Mouse (Mus musculus) erythroblast, embryonic 14.5 days (primary cell): ENCODE data around the gene Zfp385b. TPM values are rescaled to one million over a fixed set of nuclear protein-coding genes. Genes with fewer than 3 reads are reported as not detected.

Source experiments
- H3K27me3 ChIP-seq: 2 replicates; pipeline ENCODE4 v1.6.1; 2012; ENCODE audit warnings: inconsistent platforms; ENCODE audit not compliant: control insufficient read depth
- H3K36me3 ChIP-seq: 2 replicates; pipeline ENCODE4 v1.6.1; 2012; ENCODE audit warnings: mild to moderate bottlenecking, inconsistent platforms; ENCODE audit not compliant: control insufficient read depth
- H3K4me1 ChIP-seq: 2 replicates; pipeline ENCODE4 v1.6.1; 2012; ENCODE audit warnings: inconsistent platforms; ENCODE audit not compliant: control insufficient read depth
- H3K4me3 ChIP-seq: replicated peaks from 2 replicates; pipeline ENCODE3; 2012; ENCODE audit warnings: moderate library complexity, mild to moderate bottlenecking, inconsistent platforms
- H3K9me3 ChIP-seq: 2 replicates; pipeline ENCODE4 v1.6.1; 2012; ENCODE audit warnings: low read length, inconsistent platforms, mixed read lengths; ENCODE audit not compliant: control insufficient read depth
- GATA1 ChIP-seq: IDR thresholded peaks from 2 replicates; pipeline ENCODE4 v1.6.1; 2012; ENCODE audit warnings: low read length, inconsistent platforms, mixed read lengths
- TAL1 ChIP-seq: IDR thresholded peaks from 3 replicates; pipeline ENCODE4 v1.6.1; 2012; ENCODE audit warnings: low read length, inconsistent platforms, mixed read lengths
- polyA plus RNA-seq: library from polyadenylated mRNA; stranded (reverse); fragments of >175 nt; gene quantifications from 2 replicates; pipeline ENCODE4 v1.2.3, GENCODE M21; 2012

Zfp385b gene
- polyA plus RNA-seq, 1 experiment: not detected

GRCm38 (mm10) chr2:77409521-77410135 lies 409.8 kb downstream of the Zfp385b start:
- no peaks in the 10 kb centered on the region for H3K9me3 ChIP-seq
- H3K4me1 ChIP-seq: no peaks in the 10 kb centered on the region
- H3K27me3 ChIP-seq: no peaks in the 10 kb centered on the region
- no peaks in the 10 kb centered on the region; the same call in 1 of the 2 replicates for H3K36me3 ChIP-seq
- TF ChIP-seq GATA1 (no peak), TAL1 (no peak)
- no peak overlapping the region for H3K4me3 ChIP-seq

GRCm38 (mm10) chr2:77408972-77409371 lies 410.5 kb downstream of the Zfp385b start:
- no peak for TF ChIP-seq TAL1
- no peak for TF ChIP-seq GATA1
- no peaks in the 10 kb centered on the region for H3K4me1 ChIP-seq
- H3K4me3 ChIP-seq: no peak overlapping the region
- H3K9me3 ChIP-seq: no peaks in the 10 kb centered on the region
- H3K36me3 ChIP-seq: no peaks in the 10 kb centered on the region; the same call in 1 of the 2 replicates
- no peaks in the 10 kb centered on the region for H3K27me3 ChIP-seq

GRCm38 (mm10) chr2:77402329-77402728 lies 417.1 kb downstream of the Zfp385b start:
- H3K36me3 ChIP-seq: no peaks in the 10 kb centered on the region
- H3K4me3 ChIP-seq: no peak overlapping the region
- peaks cover 2% of the 10 kb centered on the region for H3K27me3 ChIP-seq
- no peaks in the 10 kb centered on the region for H3K9me3 ChIP-seq
- H3K4me1 ChIP-seq: no peaks in the 10 kb centered on the region
- no peak for TF ChIP-seq GATA1
- no peak for TF ChIP-seq TAL1

- Histone ChIP-seq H3K36me3 (no peaks in the 10 kb centered on the region), H3K9me3 (no peaks in the 10 kb centered on the region), H3K4me1 (no peaks in the 10 kb centered on the region), H3K4me3 (no peak overlapping the region), H3K27me3 (peaks cover 2% of the 10 kb centered on the region)
- TF ChIP-seq GATA1 (no peak), TAL1 (no peak)
Measured at GRCm38 (mm10) chr2:77401438-77402235, 417.8 kb downstream of the Zfp385b start.

- no peaks in the 10 kb centered on the region for H3K4me1 ChIP-seq
Measured at GRCm38 (mm10) chr2:77393881-77394280, 425.6 kb downstream of the Zfp385b start.

GRCm38 (mm10) chr2:77388186-77388585 lies 431.3 kb downstream of the Zfp385b start:
- no peaks in the 10 kb centered on the region for H3K9me3 ChIP-seq
- TF ChIP-seq GATA1: no peak
- no peak for TF ChIP-seq TAL1

More at GRCm38 (mm10) chr2:77393881-77394280, 425.6 kb downstream of the Zfp385b start:
- no peak overlapping the region for H3K4me3 ChIP-seq
- H3K27me3 ChIP-seq: no peaks in the 10 kb centered on the region
- no peaks in the 10 kb centered on the region for H3K36me3 ChIP-seq
- H3K9me3 ChIP-seq: no peaks in the 10 kb centered on the region
- no peak for TF ChIP-seq TAL1

GRCm38 (mm10) chr2:77386515-77386914 lies 432.9 kb downstream of the Zfp385b start:
- TF ChIP-seq GATA1 (no peak), TAL1 (no peak)
- no peaks in the 10 kb centered on the region for H3K27me3 ChIP-seq
- no peaks in the 10 kb centered on the region for H3K9me3 ChIP-seq
- H3K4me1 ChIP-seq: no peaks in the 10 kb centered on the region
- H3K4me3 ChIP-seq: no peak overlapping the region
- H3K36me3 ChIP-seq: no peaks in the 10 kb centered on the region

More at GRCm38 (mm10) chr2:77388186-77388585, 431.3 kb downstream of the Zfp385b start:
- H3K4me3 ChIP-seq: no peak overlapping the region
- no peaks in the 10 kb centered on the region for H3K27me3 ChIP-seq
- no peaks in the 10 kb centered on the region for H3K4me1 ChIP-seq
- H3K36me3 ChIP-seq: no peaks in the 10 kb centered on the region

- Histone ChIP-seq H3K4me3 (no peak overlapping the region), H3K9me3 (peaks cover 4% of the 10 kb centered on the region; the same call in 1 of the 2 replicates), H3K4me1 (no peaks in the 10 kb centered on the region), H3K36me3 (no peaks in the 10 kb centered on the region), H3K27me3 (no peaks in the 10 kb centered on the region)
- no peak for TF ChIP-seq GATA1
- TF ChIP-seq TAL1: no peak
Measured at GRCm38 (mm10) chr2:77382766-77383165, 436.7 kb downstream of the Zfp385b start.

GRCm38 (mm10) chr2:77379907-77380306 lies 439.5 kb downstream of the Zfp385b start:
- Histone ChIP-seq H3K4me1 (no peaks in the 10 kb centered on the region), H3K4me3 (no peak overlapping the region), H3K27me3 (no peaks in the 10 kb centered on the region), H3K36me3 (no peaks in the 10 kb centered on the region), H3K9me3 (peaks cover 4% of the 10 kb centered on the region; the same call in 1 of the 2 replicates)
- no peak for TF ChIP-seq TAL1
- no peak for TF ChIP-seq GATA1
